Mouse (Mus musculus) liver, adult 2 months (tissue): ENCODE results near the gene Fbxl17.

Experiments used
- CTCF ChIP-seq: fragments of 200-500 bp; IDR thresholded peaks from 2 replicates; pipeline ENCODE4 v1.5.1; 2011; ENCODE audit warnings: low read depth, low read length, control low read depth
- POLR2A ChIP-seq: fragments of 200-500 bp; IDR thresholded peaks from 2 replicates; pipeline ENCODE4 v1.6.1; 2011; ENCODE audit warnings: low read length, control low read depth; ENCODE audit not compliant: insufficient read depth; ENCODE audit errors: extremely low read depth

GRCm38 (mm10) chr17:63462512-63462911 lies 37.3 kb downstream of the Fbxl17 start:
- TF ChIP-seq CTCF (no peak), POLR2A (no peak)
